Mouse (Mus musculus): ENCODE measurements around the gene Zfp335. TPM values are rescaled to one million over a fixed set of nuclear protein-coding genes. Genes with fewer than 3 reads are reported as not detected.
A peak's percentile ranks its signal among the peaks of the same experiment; 100 is the strongest.
"Not testable (repeated sequence)": the region's sequence is repeated elsewhere in the genome, so short reads cannot be mapped to it uniquely, and the experiment has no call there.

Gene Zfp335
- total RNA-seq, 2 experiments from 2014 or later: 22.7 to 24.4 TPM

- intact Hi-C loops (cut with DNase I): no loop called here
- DNase-seq (ENCODE audit: extremely low spot score in 1 of 2, low spot score in 2 of 2): peak in 1 of 2 experiments; percentile 53
Measured at GRCm38 (mm10) chr2:164856309-164857100, 55.1 kb downstream of the Zfp335 start.

DNA sequence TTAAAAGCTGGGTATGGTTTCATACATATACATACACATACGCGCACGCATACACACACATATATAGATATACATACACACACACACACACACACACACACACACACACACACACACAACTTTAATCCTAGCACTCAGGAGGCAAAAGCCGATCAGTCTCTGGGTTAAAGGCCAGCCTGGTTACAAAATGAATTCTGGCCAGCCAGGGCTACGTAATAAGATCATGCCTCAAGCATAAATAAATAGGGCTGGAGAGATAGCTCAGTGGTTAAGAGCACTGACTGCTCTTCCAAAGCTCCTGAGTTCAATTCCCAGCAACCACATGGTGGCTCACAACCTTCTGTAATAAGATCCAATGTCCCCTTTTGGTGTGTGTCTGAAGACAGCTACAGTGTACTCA lies 56.0 kb downstream of the Zfp335 start:
- intact Hi-C loops (cut with DNase I); DNase-seq (ENCODE audit: extremely low spot score in 1 of 2, low spot score in 2 of 2): not testable (repeated sequence)

DNA sequence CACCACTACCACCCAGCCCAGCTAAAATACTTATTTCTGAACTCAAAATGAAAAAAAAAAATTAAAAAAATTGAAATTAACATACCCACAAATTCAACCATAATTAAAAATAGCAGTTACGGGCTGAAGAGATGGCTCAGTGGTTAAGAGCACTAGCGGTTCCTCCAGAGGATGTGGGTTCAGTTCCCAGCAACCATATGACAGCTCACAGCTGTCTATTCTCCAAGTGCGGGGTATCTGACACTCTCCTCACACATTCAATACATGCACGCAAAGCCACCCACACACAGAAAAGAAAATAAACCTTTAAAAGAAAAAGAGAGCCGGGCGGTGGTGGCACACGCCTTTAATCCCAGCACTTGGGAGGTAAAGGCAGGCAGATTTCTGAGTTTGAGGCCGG lies 61.5 kb downstream of the Zfp335 start:
- intact Hi-C loops (cut with DNase I): no loop called here

GRCm38 (mm10) chr2:164845782-164846181 lies 65.8 kb downstream of the Zfp335 start:
- intact Hi-C loops (cut with DNase I): no loop called here
- DNase-seq (ENCODE audit: extremely low spot score in 1 of 2, low spot score in 2 of 2): no peak

More for the DNA sequence above, 61.5 kb downstream of the Zfp335 start:
- no peak for DNase-seq (ENCODE audit: extremely low spot score in 1 of 2, low spot score in 2 of 2)

Other genes starting within 250 kb of the Zfp335 start
- gene Wfdc11, start 237.7 kb downstream of the Zfp335 start, total RNA-seq (2021): not detected
- gene Wfdc13, start 226.7 kb downstream of the Zfp335 start, total RNA-seq (2021): not detected
- not detected for gene Spint4, start 213.3 kb downstream of the Zfp335 start, total RNA-seq (2021)
- not detected for gene Spint5, start 196.5 kb downstream of the Zfp335 start, total RNA-seq (2021)
- gene Wfdc3, start 165.8 kb downstream of the Zfp335 start, total RNA-seq (2021): 1 to 10 TPM in 1 of 2 experiments, under 1 TPM in 1; 0.94 to 1.1 TPM
- 10 to 100 TPM; 32.7 to 34.1 TPM for gene Dnttip1, start 165.8 kb downstream of the Zfp335 start, total RNA-seq (2021)
- gene Ube2c, start 141.9 kb downstream of the Zfp335 start, total RNA-seq (2021): 1 to 10 TPM; 4.1 to 6.4 TPM
- gene Tnnc2, start 131.8 kb downstream of the Zfp335 start, total RNA-seq (2021): not detected
- gene Snx21, start 125.9 kb downstream of the Zfp335 start, total RNA-seq (2021): 10 to 100 TPM; 48.1 to 49.2 TPM
- 10 to 100 TPM; 22.1 to 30.0 TPM for gene Acot8, start 106.9 kb downstream of the Zfp335 start, total RNA-seq (2021)
- gene Zswim3, start 106.7 kb downstream of the Zfp335 start, total RNA-seq (2021): 1 to 10 TPM; 8.9 to 9.0 TPM
- gene Zswim1, start 89.1 kb downstream of the Zfp335 start, total RNA-seq (2021): 10 to 100 TPM; 19.6 to 20.3 TPM
- under 1 TPM in 1 of 2 experiments, not detected in 1; 0.58 TPM for gene Spata25, start 83.2 kb downstream of the Zfp335 start, total RNA-seq (2021)
- gene Ctsa, start 78.9 kb downstream of the Zfp335 start, total RNA-seq (2021): 10 to 100 TPM; 77.5 to 78.8 TPM
- 1 to 10 TPM; 5.4 to 6.7 TPM for gene Neurl2, start 78.3 kb downstream of the Zfp335 start, total RNA-seq (2021)
- gene Pltp, start 54.0 kb downstream of the Zfp335 start, total RNA-seq (2021): 10 to 100 TPM; 63.8 to 79.4 TPM
- gene Pcif1, start 32.5 kb downstream of the Zfp335 start, total RNA-seq (2021): 10 to 100 TPM; 41.4 to 45.9 TPM
- 1 to 10 TPM; 2.9 to 3.4 TPM for gene Mmp9, start 29.0 kb upstream of the Zfp335 start, total RNA-seq (2021)
- 100 to 1,000 TPM; 350 to 355 TPM for gene Slc12a5, start 49.0 kb upstream of the Zfp335 start, total RNA-seq (2021)
- 10 to 100 TPM; 61.1 to 61.2 TPM for gene Ncoa5, start 123.1 kb upstream of the Zfp335 start, total RNA-seq (2021)
- 1 to 10 TPM; 1.2 to 2.5 TPM for gene Cd40, start 143.9 kb upstream of the Zfp335 start, total RNA-seq (2021)
- not detected for gene 1700025C18Rik, start 179.0 kb upstream of the Zfp335 start, total RNA-seq (2021)

All from left cerebral cortex, postnatal 10 days (tissue).